Mouse (Mus musculus) embryonic fibroblast, embryonic 13.5 days (primary cell): ENCODE results near the gene Tlk1.

Experiments used
- CTCF ChIP-seq: IDR thresholded peaks from 2 replicates; pipeline ENCODE4 v1.5.1; 2011; ENCODE audit warnings: mild to moderate bottlenecking, control low read depth, low read length, moderate library complexity, borderline replicate concordance; ENCODE audit not compliant: insufficient read depth
- POLR2A ChIP-seq: IDR thresholded peaks from 2 replicates; pipeline ENCODE4 v1.6.1; 2011; ENCODE audit warnings: low read depth, mild to moderate bottlenecking, control low read depth, low read length, moderate library complexity

- TF ChIP-seq POLR2A (no peak), CTCF (no peak)
These were observed 143.2 kb downstream of the Tlk1 start for GRCm38 (mm10) chr2:70682324-70682723.
